Mouse (Mus musculus) brain, adult 2 months (tissue): Measurements from ENCODE around the gene Tnnc1.
A peak's percentile ranks its signal among the peaks of the same experiment; 100 is the strongest.

Experiments
- DNase-seq: peaks from one replicate; pipeline ENCODE4 v3.0.0; 2011; ENCODE audit warnings: low read depth, low spot score

Tnnc1 gene

GRCm38 (mm10) chr14:31213868-31214267, 5.8 kb downstream of the Tnnc1 start:
- DNase-seq, result peak; percentile 23

DNA sequence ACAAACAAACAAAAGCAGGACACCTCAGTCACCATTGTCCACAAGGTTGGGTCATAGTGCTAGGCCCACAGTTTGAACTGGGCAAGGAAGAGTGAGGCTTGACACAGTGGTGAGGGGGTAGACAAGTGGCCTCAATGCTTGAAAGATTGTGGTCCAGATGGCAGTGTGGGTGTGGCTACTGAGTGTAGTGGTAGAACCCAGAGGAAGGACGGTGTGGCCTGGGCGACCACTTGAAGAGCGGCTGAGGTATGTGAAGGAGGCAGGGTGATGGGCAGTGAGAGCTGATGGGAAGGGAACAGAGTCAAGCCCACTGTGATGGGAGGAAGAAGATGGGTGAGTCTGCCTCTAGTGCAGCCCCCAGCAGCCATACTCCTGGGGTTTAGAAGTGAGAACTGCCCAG, 6.6 kb downstream of the Tnnc1 start:
- no peak for DNase-seq

DNA sequence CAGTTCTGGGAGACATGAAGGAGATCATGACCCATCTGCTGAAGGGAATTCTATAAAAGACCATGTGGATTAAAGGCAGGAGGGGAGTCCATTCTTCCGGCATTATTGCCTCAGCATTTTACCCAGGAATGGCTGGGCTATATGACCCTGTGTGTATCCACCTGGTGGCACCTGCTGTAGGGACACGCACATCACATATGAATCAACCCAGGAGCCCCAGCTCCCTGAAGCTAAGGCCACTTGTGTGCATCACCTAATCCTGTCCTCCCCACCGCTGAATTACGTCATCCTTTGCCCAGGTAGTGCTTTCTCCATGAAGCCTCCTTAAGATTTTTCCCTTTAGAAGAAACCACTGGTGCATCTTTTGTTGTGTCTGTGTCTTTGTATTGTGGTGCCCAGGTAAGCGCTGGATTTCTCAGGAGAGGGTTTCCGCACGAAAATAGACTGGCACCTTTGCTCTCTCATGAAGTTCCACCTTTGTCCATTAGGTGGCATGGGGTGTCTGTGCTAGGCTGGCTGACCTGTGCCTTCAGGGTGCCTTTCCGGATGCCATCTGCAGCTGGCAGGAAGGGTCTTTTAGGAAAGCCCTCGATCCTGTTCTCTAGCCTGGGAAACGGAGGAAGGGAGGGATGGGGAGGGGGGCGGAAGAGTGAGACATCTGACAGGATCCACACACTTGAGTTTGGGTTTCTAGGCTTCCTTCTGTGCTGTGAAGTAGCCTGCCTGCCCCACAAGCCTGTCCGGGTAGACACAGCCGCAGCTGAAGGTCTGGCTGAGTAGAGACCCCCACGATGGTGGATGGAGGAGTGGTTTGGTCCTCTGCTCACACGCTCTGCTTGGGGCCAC, 7.3 kb downstream of the Tnnc1 start:
- peak; percentile 83 for DNase-seq

DNA sequence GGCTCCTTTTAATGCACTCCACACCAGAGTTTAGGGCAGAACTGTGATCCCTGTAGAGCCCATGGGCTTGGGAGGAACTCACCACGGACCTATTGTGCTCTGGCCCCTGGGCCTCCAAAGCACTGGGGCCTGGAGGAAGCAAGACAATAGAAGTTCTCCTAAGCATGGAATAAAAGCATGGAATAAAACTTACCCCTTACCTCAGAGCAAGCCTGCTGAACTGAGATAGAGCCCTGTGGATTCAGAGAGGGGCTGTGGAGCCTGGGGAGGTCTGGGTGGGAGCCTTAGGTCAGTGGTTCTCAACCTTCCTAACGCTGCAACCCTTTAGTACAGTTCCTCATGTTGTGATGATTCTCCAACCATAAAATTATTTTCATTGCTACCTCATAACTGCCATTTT, 8.7 kb downstream of the Tnnc1 start, which contains the start of gene Nisch:
Nisch (minus strand) TSS at position 101 of the 400 bp plus-strand sequence.
- DNase-seq, result no peak

- peak; percentile 89 for DNase-seq
These were observed 9.6 kb downstream of the Tnnc1 start, which contains the start of gene Sema3g for GRCm38 (mm10) chr14:31217666-31218065. Sema3g (plus strand) TSS chr14:31217860.

DNA sequence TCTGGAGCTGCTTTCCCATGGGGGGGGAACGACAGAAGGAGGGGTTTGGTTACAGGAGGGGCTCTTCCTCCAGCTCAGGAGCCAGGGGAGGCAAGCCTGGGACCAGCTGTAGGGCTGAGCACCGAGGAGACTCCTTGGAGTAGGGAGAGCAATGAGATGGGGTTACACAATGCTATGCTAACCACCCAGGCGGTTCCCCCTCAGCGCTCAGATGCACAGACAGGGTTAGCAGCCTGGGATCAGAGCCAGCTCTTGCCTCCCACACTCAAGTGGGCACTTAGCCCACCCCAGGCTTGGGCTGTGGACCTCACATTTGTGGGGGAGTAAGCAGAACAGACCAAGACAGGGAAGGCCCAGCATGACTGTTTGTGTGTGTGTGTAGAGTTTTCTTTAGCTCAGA, 18.9 kb downstream of the Tnnc1 start:
- peak; percentile 55 for DNase-seq

DNA sequence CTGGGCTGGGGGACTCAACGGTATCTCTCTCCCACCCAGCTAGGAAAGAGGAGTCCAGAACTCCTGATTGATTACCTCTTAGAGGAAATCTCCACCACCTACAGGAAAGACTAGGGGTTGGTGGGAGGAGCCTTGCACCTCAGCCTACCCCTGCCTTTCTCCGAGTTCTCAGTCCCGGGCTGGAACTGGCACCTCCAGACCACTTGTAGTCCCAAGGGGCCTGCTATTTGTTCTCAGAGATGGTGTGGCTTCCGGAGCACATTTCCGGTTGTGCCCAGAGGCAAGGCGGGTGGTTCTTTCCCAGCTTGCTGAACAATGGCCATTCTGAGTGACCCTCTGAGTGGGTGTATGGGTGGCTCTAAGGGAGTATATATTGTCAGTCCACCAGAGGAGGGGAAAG, 20.1 kb downstream of the Tnnc1 start:
- no peak for DNase-seq

DNA sequence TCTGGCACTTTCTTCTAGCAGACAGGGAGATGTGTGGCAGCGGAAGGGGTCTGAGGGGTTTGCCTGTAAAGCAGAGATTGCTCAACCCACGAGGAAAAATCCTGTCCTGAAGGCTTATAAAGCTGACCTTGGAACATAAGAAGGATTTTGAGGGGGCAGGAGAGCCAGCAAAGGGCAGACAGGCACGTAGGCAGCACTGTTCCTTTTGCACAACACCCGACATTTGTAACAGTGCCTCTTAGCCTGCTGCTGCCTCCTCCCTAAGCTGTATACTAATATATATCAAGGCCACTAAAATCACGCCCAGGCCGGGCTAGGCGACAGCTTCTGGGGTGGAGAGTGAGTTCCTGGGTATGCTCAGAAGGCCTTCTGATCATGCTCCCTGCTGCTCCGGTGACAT, 22.3 kb downstream of the Tnnc1 start:
- DNase-seq, result no peak

- no peak for DNase-seq
These were observed 24.4 kb downstream of the Tnnc1 start for GRCm38 (mm10) chr14:31232404-31233069.

GRCm38 (mm10) chr14:31233070-31233995, 25.2 kb downstream of the Tnnc1 start:
- no peak for DNase-seq

DNA sequence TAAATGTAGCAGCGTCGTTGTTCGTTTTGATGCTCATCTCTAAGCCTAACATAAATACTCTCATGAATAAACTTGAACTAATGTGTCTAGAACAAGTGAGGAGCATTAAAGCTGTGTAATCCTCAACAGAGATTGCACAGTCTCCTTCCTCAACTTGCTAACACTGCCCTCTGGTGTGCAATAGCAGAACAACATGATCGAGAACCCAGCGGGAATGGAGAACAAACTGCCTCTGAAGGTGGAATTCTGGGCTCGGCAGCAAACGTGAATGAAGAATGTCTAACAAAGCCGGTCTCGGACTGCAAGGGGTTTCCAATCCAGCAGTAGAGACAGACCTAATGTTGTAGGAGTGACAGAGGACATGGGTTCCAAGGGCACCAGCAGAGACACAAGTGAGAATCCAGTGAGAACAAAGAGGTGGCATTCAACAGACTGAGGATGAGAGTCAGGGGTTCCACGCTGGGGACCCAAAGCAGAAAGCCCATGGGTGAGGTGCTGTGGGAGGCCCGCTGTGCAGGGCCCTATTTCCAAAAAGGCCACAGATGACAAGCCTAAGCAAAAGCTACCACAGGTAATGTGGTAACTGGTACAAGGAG, 26.0 kb downstream of the Tnnc1 start:
- peak; percentile 90 for DNase-seq

- peak; percentile 17 for DNase-seq
These were observed 29.2 kb downstream of the Tnnc1 start for GRCm38 (mm10) chr14:31237101-31237882.

DNA sequence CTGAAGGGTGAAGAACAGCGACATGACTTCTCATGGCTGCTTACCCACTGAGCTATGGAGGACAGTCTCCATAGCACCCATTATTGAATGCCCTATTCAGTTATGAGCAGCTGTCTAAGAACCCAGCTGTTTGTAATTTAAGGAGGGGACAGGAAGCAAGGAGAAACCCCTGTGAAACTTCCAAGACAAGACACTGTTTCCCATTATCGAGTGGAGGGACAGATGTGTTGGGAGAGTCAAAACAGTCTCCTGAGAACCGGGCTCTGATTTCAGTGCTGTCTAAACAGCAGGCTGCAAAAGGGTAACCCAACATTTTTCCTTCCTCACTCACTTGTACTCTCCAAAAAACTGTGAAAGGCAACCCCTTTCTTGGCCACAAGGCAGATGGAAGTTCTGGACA, 32.4 kb downstream of the Tnnc1 start:
- DNase-seq, result no peak

- no peak for DNase-seq
These were observed 36.7 kb downstream of the Tnnc1 start for GRCm38 (mm10) chr14:31244777-31245176.

- no peak for DNase-seq
These were observed 37.8 kb downstream of the Tnnc1 start for GRCm38 (mm10) chr14:31245946-31246345.

GRCm38 (mm10) chr14:31248396-31248795, 40.3 kb downstream of the Tnnc1 start:
- DNase-seq, result no peak

- DNase-seq, result no peak
These were observed 42.3 kb downstream of the Tnnc1 start for GRCm38 (mm10) chr14:31250222-31251083.

GRCm38 (mm10) chr14:31251084-31251604, 43.0 kb downstream of the Tnnc1 start, which contains the start of the genes Phf7 and Bap1:
Phf7 (minus strand) TSS chr14:31251317.
Bap1 (plus strand) TSS chr14:31251450.
- peak; percentile 97 for DNase-seq

DNA sequence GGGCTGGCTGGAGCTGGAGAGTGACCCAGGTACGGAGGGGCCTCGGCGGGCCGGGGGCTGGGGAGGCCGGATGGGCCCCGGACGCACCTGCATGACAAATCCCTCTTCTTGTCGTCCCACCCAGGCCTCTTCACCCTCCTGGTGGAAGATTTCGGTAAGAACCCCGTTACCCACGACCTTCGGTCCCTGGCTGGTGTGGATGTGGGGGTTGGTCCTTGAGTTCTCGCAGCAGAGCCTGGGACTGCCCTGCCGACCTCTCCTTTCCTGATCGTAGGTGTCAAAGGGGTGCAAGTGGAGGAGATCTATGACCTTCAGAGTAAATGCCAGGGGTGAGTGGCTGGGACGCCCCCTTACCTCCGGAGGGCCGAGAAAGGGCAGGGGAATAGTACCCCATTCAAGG, 43.5 kb downstream of the Tnnc1 start:
- DNase-seq, result no peak
